Mouse (Mus musculus): ENCODE measurements around the gene Pdk3. TPM values are rescaled to one million over a fixed set of nuclear protein-coding genes. Genes with fewer than 3 reads are reported as not detected.

Gene Pdk3
- polyA plus RNA-seq, 1 experiment from 2014 or later: 48.4 TPM

GRCm38 (mm10) chrX:93756867-93757455 lies 75.0 kb downstream of the Pdk3 start:
- H3K9ac ChIP-seq: no peak overlapping the region
- no peaks in the 10 kb centered on the region for H3K9me3 ChIP-seq (replicated peaks)
- 58% methylated on average over 7 of the region's 7 CpGs for WGBS (ENCODE audit: insufficient replicate concordance)
- H3K27me3 ChIP-seq (replicated peaks): peaks cover 10% of the 10 kb centered on the region; the same call in 1 of the 2 replicates
- H3K27ac ChIP-seq: no peak overlapping the region
- no peaks in the 10 kb centered on the region for H3K4me1 ChIP-seq
- no peak for ATAC-seq
- no peak overlapping the region for H3K4me2 ChIP-seq
- H3K36me3 ChIP-seq: 0 out of 2 replicates have a peak, but pooled peaks cover 2% of the 10 kb centered on the region
- no peak overlapping the region for H3K4me3 ChIP-seq

- H3K27ac ChIP-seq: no peak overlapping the region
- no peak overlapping the region for H3K4me2 ChIP-seq
- H3K4me3 ChIP-seq: no peak overlapping the region
- no peak overlapping the region for H3K9ac ChIP-seq
- WGBS (ENCODE audit: insufficient replicate concordance): 77% methylated on average over 11 of the region's 11 CpGs
- no peak for ATAC-seq
- peaks cover 10% of the 10 kb centered on the region for H3K4me1 ChIP-seq
- 0 out of 2 replicates have a peak, but pooled peaks cover 2% of the 10 kb centered on the region for H3K36me3 ChIP-seq
- no peaks in the 10 kb centered on the region for H3K9me3 ChIP-seq (replicated peaks)
- H3K27me3 ChIP-seq (replicated peaks): peaks cover 10% of the 10 kb centered on the region; the same call in 1 of the 2 replicates
Observed at GRCm38 (mm10) chrX:93755210-93755842, 76.7 kb downstream of the Pdk3 start.

GRCm38 (mm10) chrX:93750566-93750965 lies 81.4 kb downstream of the Pdk3 start:
- Histone ChIP-seq H3K4me3 (no peak overlapping the region), H3K4me2 (peak overlapping the region; percentile 47), H3K4me1 (peaks cover 31% of the 10 kb centered on the region), H3K9me3 (replicated peaks) (no peaks in the 10 kb centered on the region), H3K27me3 (replicated peaks) (no peaks in the 10 kb centered on the region), H3K27ac (peak overlapping the region; percentile 74), H3K9ac (no peak overlapping the region), H3K36me3 (peaks cover 14% of the 10 kb centered on the region; the same call in 1 of the 2 replicates)
- ATAC-seq: peak; percentile 96
- 38% methylated on average over 6 of the region's 6 CpGs for WGBS (ENCODE audit: insufficient replicate concordance)

- H3K4me1 ChIP-seq: peaks cover 31% of the 10 kb centered on the region
- no peak overlapping the region for H3K4me2 ChIP-seq
- H3K4me3 ChIP-seq: no peak overlapping the region
- H3K9me3 ChIP-seq (replicated peaks): no peaks in the 10 kb centered on the region
- 50% methylated on average over 1 of the region's 1 CpGs for WGBS (ENCODE audit: insufficient replicate concordance)
- H3K27me3 ChIP-seq (replicated peaks): no peaks in the 10 kb centered on the region
- H3K36me3 ChIP-seq: peaks cover 14% of the 10 kb centered on the region; the same call in 1 of the 2 replicates
- H3K9ac ChIP-seq: no peak overlapping the region
- H3K27ac ChIP-seq: peak overlapping the region; percentile 74
- ATAC-seq: peak; percentile 74
Observed at GRCm38 (mm10) chrX:93749165-93749564, 82.8 kb downstream of the Pdk3 start.

- H3K4me3 ChIP-seq: no peak overlapping the region
- no peak overlapping the region for H3K4me2 ChIP-seq
- H3K36me3 ChIP-seq: peaks cover 29% of the 10 kb centered on the region
- peaks cover 21% of the 10 kb centered on the region for H3K4me1 ChIP-seq
- no peaks in the 10 kb centered on the region for H3K9me3 ChIP-seq (replicated peaks)
- H3K27ac ChIP-seq: no peak overlapping the region
- no peak for ATAC-seq
- H3K27me3 ChIP-seq (replicated peaks): no peaks in the 10 kb centered on the region
- H3K9ac ChIP-seq: no peak overlapping the region
- 46% methylated on average over 6 of the region's 6 CpGs for WGBS (ENCODE audit: insufficient replicate concordance)
Observed at GRCm38 (mm10) chrX:93732975-93733748, 98.8 kb downstream of the Pdk3 start.

- H3K9ac ChIP-seq: no peak overlapping the region
- H3K27me3 ChIP-seq (replicated peaks): no peaks in the 10 kb centered on the region
- H3K4me3 ChIP-seq: no peak overlapping the region
- H3K4me2 ChIP-seq: no peak overlapping the region
- no peaks in the 10 kb centered on the region for H3K9me3 ChIP-seq (replicated peaks)
- no peak overlapping the region for H3K27ac ChIP-seq
- H3K4me1 ChIP-seq: peaks cover 17% of the 10 kb centered on the region
- no peak for ATAC-seq
- H3K36me3 ChIP-seq: peaks cover 29% of the 10 kb centered on the region
Observed at GRCm38 (mm10) chrX:93732407-93732806, 99.6 kb downstream of the Pdk3 start.

GRCm38 (mm10) chrX:93730854-93731253 lies 101.1 kb downstream of the Pdk3 start:
- H3K9ac ChIP-seq: no peak overlapping the region
- no peaks in the 10 kb centered on the region for H3K27me3 ChIP-seq (replicated peaks)
- 84% methylated on average over 8 of the region's 8 CpGs for WGBS (ENCODE audit: insufficient replicate concordance)
- H3K4me3 ChIP-seq: no peak overlapping the region
- H3K9me3 ChIP-seq (replicated peaks): no peaks in the 10 kb centered on the region
- no peak for ATAC-seq
- H3K27ac ChIP-seq: no peak overlapping the region
- H3K4me2 ChIP-seq: no peak overlapping the region
- peaks cover 29% of the 10 kb centered on the region for H3K36me3 ChIP-seq
- peaks cover 12% of the 10 kb centered on the region for H3K4me1 ChIP-seq

GRCm38 (mm10) chrX:93729529-93729928 lies 102.5 kb downstream of the Pdk3 start:
- no peak overlapping the region for H3K4me3 ChIP-seq
- no peak overlapping the region for H3K4me2 ChIP-seq
- H3K27me3 ChIP-seq (replicated peaks): no peaks in the 10 kb centered on the region
- H3K4me1 ChIP-seq: peaks cover 12% of the 10 kb centered on the region
- H3K9ac ChIP-seq: no peak overlapping the region
- H3K27ac ChIP-seq: no peak overlapping the region
- 52% methylated on average over 1 of the region's 1 CpGs for WGBS (ENCODE audit: insufficient replicate concordance)
- no peak for ATAC-seq
- no peaks in the 10 kb centered on the region for H3K9me3 ChIP-seq (replicated peaks)
- H3K36me3 ChIP-seq: peaks cover 18% of the 10 kb centered on the region

Other genes with a start within 250 kb of the Pdk3 start
- 23.1 and 23.3 TPM in 2 replicates for gene Pola1, start 200.0 kb downstream of the Pdk3 start, polyA plus RNA-seq (2016; fragmentation: Nextera tagmentation; extraction: Ambion mirVana)
- gene Pcyt1b, start 177.3 kb downstream of the Pdk3 start, polyA plus RNA-seq (2016; fragmentation: Nextera tagmentation; extraction: Ambion mirVana): 9.9 and 11.4 TPM in 2 replicates
- 0.17 and 0.37 TPM in 2 replicates for gene AU015836, start 136.5 kb upstream of the Pdk3 start, polyA plus RNA-seq (2016; fragmentation: Nextera tagmentation; extraction: Ambion mirVana)

All from liver, embryonic 12.5 days (tissue).